Mouse (Mus musculus): ENCODE data around the gene Eme2. TPM values are rescaled to one million over a fixed set of nuclear protein-coding genes. Genes with fewer than 3 reads are reported as not detected.

The Eme2 gene
- total RNA-seq, 2 experiments from 2014 or later: 9.3 to 10.2 TPM

DNA sequence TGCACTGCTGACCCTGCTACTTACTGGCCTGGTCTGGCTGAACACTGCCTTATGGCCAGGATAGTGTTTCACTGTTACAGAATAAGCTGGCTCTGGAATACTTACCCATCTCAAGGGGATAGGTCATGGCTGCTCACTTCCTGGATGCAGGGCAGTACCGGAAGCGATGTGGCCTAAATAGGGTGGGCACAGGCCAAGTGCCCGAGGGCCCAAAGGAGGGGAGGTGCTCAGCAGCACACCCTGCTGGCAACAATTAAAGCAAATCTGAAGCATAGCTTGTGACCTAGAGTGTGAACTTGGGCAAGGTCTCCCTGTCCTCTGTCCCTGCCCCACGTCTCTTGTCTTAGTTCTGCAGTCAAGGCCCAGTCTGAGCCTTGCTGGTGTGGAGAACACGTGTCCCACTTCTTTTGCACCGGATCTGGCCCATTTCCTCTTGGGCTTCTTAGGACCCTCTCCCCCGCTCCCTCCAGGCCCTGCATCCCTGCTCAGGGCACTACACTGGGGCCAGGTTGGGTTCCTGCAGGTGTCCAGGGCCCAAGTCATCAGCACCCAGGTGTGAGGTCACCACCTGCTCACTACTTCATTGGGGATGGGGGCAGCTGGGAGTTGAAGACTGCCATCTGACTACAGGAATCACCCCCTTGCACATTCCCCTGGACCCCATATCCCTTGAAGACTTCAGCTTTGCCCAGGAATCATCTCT, 13.0 kb downstream of the Eme2 start:
- no peak for DNase-seq
- intact Hi-C loops (cut with DNase I): loop anchor here (5.0 kb wide), 1 partner anchor 135 kb away; no protein-coding TSS in a partner anchor

DNA sequence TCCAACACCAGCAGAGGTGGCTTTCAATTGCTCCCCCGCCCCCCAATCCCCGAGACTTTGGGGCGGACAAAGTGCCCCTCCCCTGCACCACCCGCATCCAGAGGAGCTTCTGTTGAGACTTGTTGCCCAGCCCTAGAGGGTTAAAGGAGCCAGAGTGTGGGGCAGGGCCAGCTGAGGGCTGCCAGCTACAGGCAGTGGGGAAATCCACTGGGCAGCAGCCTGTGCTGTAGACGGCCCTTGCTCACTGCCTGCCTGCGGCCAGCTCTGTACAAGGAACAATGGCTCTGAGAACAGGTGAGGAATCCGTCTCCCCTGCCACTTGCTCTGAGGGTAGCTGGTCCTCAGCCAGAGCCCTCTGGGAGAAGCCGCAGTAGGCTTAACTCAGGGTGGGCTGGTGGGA, 16.4 kb downstream of the Eme2 start:
- no peak for DNase-seq
- intact Hi-C loops (cut with DNase I): no loop called here

DNA sequence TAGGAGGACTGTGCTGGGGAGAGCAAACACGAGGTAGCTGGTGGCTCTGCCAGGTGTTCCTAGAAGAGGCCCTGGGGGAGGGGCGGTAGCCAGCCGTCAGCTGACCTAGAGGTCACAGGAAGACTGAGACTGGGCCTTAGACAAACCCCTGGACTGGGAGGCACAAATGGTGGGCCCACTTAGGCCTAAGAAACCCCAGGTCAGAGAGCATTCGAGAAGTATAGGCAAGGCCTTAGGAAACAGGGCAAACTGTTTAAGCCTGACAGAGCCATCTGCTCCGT, 16.8 kb downstream of the Eme2 start:
- intact Hi-C loops (cut with DNase I): no loop called here
- DNase-seq: peak; percentile 48 to 51

DNA sequence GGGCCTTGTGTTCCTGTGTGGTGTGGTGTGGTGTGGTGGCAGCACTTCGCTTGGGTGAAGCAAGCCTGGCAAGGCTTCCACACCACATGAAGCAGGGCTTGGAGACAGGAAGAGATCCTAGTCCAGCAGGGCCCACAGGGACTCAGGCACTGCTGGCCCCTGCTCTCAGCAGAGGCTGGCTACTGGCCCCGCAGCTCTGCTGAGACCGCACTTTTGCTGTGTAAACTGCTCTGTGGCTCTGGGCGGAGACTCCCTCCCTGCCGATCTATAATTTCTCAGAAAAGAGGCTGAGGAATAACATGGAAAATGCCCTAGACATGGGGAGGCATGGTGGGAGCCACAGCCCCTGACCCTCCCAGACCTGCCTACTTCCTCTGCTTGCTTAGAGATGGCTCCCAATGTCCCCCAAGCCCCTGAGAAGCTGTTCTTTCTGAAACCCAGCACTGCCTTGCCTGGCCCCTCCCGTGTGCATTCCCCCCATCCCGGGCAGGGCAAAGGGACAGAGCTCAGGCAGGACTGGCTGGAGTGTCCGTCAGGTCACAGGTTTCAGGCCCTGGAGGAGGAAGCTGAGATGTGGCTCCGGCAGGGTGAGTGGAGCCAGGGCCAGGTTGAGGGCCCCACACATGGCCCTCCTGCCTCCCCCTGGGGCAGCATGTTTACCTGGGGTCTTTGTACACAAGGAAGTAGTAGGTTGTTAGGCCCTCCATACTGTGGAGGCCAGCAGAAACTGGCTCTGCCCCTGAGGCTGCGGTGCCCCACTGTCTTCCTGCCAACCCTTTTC, 17.4 kb downstream of the Eme2 start:
- intact Hi-C loops (cut with DNase I): loop anchor here (2.0 kb wide), 1 partner anchor 27 kb away; the partner anchor contains the start of gene Fahd1
- peak in 1 of 2 experiments; percentile 50 for DNase-seq

DNA sequence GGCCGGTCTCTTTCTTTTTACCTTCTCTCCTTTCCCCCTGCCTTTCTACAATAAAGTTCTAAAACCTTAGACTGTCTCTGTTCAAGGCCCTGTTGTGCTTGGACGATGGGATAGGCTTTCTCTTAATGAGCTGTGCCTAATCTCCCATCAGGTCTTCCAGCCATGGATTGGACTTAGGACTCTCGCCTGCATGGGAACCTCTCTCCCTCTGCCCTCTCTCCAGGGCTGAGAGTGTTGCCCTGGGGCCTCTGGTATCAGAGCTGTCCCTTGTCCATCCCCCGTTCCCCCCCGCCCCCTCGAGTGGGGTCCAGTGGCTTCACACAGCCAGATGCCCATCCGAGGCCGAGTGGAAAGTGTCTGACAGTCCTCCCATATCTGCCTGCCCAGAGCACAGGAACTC, 19.9 kb downstream of the Eme2 start:
- intact Hi-C loops (cut with DNase I): no loop called here
- no peak for DNase-seq

DNA sequence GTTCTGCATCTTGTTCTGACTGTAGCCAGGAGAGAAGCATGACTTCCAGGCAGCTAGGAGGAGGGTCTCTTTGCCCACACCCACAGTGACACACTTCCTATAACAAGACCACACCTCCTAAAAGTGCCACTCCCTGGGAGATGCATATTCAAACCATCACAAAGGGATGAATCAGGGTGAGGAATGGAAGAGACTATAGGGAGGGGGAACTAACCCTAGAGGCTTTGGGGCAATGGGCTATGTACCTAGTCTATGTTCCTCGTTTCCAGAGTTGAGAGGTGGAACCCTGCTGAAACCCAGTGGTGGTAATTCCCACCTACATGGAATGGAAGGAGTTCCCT, 20.5 kb downstream of the Eme2 start:
- DNase-seq: no peak
- intact Hi-C loops (cut with DNase I): no loop called here

DNA sequence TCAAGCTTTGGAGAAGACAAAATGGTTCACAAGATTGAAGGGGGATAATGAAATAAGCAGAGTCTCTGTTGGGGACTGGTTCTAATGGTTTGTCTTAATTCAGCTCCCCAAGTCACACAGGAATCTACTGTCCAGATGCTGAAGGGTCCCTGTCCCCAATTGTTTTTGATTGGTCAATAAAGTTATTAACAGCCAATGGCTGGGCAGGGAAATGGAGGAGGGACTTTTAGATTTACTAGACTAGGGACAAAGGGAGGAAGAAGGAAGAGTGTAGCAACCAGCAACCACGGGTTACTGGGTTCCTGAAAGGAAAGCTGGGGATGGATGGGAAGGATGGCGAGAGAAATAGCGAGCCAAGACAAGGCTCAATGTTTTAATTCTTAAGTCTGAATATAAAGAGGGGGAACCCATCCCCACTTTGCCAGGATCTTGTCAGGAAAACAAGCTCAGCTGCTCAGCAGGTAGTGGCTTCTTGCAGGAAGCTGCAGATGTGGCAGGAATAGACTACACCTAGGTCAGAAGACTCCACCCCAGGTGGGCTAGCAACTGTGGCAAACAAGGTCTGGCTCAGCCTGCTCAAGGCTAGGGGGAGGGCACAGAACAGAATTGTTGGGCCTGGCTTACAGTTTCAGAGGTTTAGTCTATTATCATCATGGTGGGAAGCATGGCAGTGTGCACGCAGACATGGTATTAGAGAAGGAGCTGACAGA, 21.0 kb downstream of the Eme2 start:
- intact Hi-C loops (cut with DNase I): no loop called here
- DNase-seq: no peak

DNA sequence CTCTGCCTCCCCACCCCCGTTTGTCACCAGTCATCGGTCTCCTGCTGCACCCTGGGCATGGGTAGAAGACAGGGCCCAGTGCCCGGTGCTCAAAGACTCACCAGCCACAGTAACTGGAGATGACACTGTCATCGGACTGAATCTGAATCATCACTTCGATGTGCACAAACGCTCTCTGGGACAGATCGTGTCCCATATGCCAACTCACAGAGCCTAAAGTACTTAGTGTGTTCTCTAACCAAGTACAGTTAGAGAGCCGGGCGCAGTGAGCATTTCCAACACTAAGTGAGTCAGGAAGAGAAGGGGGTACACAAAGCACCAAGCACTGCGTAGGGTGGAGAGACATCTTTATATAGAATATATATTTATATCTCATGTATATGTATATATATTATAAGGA, 27.0 kb downstream of the Eme2 start:
- no peak for DNase-seq
- intact Hi-C loops (cut with DNase I): no loop called here

DNA sequence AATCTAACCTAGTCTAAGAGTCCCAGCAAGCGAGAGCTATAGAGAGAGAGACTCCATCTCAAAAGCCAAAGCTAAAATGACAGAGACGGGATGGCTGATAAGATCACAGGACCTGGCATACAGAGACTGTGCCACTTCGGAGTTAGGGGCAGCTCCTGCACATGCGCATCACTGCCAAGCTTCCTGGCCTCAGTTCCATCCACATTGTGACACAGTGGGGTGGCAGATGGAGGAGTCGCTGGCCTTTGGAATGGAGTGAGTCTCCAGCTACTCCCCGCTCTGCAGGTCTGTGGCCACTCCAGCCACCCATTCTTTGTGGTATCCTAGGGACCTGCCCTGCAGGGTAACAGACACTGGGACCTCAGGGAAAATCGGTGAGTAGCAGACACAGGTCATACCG, 29.1 kb downstream of the Eme2 start, which contains the start of gene Igfals:
Gene Igfals, plus strand, starts transcription at position 222 of the 400 bp plus-strand sequence.
- DNase-seq: no peak
- intact Hi-C loops (cut with DNase I): no loop called here

DNA sequence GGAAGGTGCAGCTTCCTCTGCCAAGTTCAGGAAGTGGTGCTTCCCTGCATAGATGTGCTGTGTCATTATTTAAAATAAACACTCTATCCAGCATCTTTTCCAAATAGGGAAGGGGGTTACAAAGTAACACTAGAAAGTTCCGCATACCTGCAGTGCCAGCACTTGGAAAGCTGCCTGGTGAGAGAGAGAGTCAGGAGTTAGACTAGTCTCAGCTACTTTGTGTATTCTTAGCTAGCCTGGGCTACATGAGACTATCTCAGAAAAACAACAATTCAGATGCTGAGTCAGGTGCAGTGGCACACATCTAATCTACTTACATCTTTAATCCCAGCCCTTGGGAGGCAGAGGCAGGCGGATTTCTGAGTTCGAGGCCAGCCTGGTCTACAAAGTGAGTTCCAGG, 33.1 kb downstream of the Eme2 start:
- no peak for DNase-seq
- intact Hi-C loops (cut with DNase I): no loop called here

DNA sequence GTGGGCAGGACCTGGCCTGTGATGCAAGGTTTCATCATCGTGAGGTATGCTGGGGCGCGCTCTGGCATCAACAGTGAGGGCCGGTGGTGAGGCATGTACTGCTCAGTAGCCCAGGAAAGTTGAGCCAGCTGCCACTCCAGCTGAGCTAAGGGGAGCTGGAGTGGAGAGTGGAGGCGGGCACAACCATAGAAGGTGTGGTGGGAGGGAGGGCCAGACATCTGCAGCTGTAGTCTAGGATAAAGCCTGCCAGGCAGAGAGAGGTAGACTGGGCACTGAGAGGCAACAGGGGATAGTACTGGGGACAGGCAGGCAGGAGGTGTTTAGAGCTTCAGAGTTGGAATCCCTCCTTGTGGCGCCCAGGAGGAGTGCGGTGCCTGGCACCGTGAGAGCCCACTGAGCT, 34.8 kb downstream of the Eme2 start:
- intact Hi-C loops (cut with DNase I): no loop called here
- no peak for DNase-seq

DNA sequence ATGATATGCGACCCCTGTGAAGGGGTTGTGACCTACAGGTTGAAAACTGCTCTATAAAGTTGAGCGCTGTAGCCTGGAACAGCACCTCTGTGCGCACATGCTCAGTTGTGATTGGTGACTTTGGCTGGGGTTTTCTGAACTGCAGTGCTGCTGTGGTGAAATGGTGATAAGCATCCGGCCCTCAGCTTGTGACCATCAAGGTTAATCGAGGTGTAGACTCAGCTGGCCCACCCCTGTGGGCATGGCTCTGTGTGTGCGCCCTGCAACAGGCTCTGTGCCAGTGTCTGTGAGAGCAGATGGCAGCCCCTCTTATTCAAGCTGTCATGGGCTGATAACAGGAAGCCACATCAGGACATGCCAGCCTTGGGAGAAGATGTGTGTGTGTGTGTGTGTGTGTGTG, 35.9 kb downstream of the Eme2 start:
- intact Hi-C loops (cut with DNase I): no loop called here
- DNase-seq: no peak

DNA sequence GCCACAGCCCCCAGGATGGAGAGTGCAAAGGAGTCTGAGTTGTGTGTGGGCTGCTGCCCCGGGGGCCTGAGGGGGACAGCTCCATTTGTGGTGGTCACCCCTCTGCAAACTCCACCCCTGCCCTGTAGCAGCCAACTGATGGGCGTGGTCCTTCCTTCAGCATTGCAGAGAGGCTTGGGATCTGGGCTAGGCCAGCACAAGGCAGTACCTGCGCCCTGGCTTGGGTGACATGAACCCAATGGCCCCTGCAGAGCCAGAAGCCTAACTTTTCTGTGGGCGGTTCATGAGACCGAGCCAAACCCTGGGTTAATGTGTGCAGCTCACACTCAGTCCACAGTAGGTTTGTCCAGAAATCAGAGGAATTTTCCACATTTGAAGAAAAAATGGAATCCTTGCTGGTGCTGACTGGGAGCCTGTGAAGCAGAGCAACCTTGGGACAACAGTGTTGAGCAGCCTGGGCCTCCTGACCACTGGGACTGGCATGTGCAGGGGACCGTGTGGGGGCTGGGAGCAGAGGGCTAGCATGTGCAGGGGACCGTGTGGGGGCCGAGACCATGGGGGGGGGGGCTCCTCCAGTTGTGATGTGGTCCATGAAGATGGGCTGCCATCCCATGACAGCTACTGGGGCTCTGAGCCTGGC, 36.9 kb downstream of the Eme2 start:
- no peak for DNase-seq
- intact Hi-C loops (cut with DNase I): no loop called here

DNA sequence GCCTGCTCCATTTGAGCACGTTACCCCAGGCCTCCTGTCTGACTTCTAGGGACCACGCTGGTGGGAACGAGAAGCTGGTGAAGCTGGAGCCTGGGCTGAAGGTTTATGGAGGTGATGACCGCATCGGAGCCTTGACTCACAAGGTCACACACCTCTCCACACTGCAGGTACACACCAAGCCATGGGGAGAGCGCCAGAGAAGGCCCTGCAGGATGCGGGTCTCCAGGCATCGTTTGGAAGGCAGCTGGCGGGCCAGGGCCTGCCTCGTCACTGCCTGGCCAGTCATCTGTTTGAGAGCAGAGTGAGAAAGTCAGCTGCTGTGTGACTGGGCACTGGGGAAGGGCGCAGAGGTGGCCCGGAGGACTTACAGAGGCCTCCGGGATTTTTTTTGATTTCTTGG, 38.3 kb downstream of the Eme2 start:
- intact Hi-C loops (cut with DNase I): no loop called here
- DNase-seq: no peak

DNA sequence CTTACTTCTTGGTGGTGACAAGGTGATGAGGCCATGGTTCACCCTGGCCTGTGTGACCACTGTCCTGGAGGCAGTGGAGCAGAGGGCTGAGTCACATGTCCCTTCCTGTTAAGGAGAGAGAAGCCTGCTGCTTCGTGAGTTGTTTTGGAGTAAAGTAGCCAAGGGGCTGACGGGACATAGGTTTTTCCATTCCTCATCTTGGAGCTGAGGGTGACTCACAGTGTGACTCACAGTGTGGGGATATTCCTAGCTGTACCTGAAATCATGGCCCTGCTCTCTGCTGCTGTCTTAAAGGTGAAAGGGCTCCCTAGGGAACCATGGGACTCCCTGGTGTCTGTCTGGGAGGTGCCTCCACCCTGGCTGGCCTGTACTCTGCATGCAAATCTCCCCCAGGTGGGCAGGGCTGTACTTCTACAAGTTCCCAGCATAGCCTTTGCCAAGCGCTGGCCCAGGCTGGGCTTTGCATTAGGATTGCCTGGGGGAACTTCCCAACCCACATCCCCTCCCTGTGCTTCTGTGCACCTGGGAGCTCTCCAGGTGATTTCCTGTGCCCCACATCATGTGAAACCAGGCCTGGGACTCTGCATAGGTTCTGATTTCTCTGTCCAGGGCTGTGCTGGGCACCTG, 38.9 kb downstream of the Eme2 start:
- no peak for DNase-seq
- intact Hi-C loops (cut with DNase I): no loop called here

DNA sequence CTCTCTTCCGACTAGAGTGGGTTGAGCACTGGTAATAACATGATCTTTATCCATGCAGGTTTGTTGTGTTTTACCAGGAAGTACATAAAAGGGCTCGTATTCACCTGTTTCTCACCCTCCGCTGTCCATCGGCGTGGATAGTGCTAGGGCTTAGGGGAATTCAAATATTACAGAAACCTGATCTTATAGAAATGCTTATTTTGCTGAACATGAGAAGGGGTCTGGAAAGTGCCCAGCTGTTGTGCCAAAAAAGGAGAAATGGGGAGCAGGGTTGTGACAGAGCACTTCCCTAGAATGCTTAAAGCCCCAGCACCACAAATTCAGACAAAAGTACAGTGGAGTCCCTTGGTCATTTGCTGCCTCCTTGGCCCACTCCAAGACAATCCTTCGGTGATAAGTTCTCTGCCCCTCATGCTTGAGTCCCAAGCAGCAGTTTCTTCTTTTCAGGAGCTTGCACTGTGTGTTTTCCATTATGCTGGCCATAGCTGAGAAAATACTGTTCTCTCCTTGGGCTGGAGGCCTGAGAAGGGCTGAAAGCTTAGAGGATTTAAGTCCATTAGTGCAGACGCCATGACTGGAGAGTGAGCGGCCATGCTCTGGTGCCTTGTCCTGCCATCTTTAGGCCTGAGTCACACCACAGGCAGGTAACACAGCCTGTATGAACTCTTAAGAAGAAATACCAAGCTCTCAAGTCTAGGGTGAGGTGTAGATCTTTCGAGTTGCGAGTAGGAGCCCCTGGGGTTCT, 43.3 kb downstream of the Eme2 start:
- no peak for DNase-seq
- intact Hi-C loops (cut with DNase I): loop anchor here (2.0 kb wide), 1 partner anchor 25 kb away; no protein-coding TSS in a partner anchor

DNA sequence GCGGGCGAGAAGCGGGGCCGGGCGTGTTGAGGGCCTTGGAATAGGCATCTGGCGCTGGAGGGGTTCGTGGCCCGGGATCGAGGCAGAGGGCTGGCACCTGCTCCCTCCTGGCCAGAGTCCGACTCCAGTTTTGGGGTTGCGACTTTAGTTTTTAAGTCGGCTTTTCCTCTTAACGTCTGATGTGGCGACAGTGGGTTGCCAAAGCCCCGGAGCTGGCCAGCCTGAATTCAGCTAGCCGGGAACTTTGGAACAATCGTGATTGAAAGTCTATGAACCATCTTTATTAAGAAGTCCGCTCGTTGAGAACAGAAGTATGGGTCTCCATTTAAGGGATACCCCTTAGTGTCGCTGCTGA, 44.1 kb downstream of the Eme2 start:
- DNase-seq: no peak
- intact Hi-C loops (cut with DNase I): loop anchor here (2.0 kb wide), 1 partner anchor 26 kb away; no protein-coding TSS in a partner anchor

DNA sequence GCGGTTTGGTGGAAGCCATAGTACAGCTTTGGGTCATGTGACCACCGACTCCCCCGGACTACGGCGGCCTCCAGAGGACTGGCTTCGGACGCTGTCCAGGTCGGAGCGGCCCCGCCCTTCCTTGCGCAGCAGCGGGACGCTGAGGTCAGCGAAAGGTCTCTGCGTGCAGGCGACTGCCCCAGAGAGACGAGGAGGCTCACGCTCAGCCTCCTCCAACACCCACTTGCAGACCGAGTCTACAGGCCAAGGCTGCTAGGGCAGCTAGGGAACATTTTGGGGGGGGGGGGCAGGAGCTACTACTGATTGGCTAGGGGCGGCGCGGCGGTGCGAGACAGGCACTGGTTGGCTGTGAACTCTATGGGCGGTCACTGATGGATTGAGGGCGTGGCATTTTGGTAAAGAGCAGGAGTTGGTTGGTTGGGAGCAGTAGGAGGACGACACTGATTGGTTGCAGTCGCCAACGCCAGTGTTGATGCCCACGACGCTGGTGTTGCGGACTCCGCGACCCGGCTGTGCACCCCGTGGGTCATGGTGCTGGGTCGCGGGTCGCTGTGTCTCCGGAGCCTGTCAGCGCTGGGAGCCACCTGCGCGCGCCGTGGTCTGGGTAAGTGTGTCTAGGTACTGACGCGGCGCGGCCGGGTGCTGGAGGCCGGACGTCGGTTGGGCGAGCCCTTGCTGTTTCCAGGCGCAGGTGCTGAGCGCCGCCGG, 44.7 kb downstream of the Eme2 start, which contains the start of gene Fahd1:
Gene Fahd1, minus strand, starts transcription at position 300 of the 708 bp plus-strand sequence.
- intact Hi-C loops (cut with DNase I): loop anchor here (2.0 kb wide), 1 partner anchor 27 kb away; no protein-coding TSS in a partner anchor
- peak; percentile 93 to 95 for DNase-seq

DNA sequence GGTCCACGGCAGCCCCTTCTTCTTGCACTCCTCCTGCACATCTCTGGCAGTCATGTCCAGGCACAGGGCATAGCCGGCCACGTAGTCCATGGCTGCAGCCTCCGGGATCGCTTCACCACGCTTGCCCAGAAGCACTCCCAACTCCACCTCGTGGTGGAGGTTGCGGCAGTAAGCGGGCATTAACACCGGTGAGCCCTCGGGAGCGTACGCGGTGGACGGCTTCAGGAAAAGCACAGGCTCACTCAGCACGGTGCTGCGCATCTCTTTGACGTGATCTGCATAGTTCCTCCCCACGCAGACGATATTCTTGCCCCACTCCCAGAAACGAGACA, 45.2 kb downstream of the Eme2 start:
- DNase-seq: peak in 1 of 2 experiments; percentile 35
- intact Hi-C loops (cut with DNase I): loop anchor here (2.0 to 5.0 kb wide), 2 partner anchors 27 to 168 kb away; partner anchors contain the start of genes Cramp1l and Ift140

Measured in gastrocnemius, postnatal 36 days (tissue).